11 mouse cellular contexts compared by ENCODE assay signal in the genomic region with DNA sequence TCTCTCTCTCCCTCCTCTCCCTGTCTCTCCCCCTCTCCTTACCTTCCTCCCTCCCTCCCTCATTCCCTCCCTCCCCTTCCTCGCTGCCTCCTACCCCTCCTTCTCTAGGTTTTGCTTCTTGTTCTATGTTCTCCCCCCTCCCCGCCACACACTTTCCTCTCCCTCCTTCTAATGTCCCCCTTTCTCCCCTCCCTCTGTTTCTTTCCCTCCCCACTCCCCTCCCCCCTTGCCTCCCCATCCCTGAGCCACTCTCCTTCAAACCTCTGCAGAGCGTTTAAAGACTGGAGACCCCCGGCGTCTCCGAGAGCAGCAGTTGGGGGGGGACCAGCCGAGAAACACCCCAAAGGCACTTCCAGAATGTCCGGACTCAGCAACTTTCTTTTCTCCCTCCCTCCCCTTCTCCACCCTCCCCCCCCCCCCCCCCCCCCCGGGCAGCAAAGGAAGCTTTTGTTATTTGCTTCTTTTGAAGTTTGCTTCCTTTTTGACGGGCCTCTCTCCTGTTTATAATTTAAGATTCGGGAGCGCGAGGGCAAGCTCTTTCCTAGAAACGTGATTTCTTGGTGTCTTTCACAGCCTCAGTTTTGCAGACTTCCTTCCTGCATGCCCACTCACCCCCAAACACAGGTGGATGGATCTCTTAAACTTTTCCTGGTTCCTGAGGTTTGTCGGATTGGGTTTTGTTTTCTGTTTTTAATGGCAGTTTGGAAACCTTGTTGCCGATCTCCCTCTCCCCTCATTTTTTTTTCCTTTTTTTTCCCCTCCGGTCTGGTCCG. TPM values are rescaled to one million over a fixed set of nuclear protein-coding genes. Genes with fewer than 3 reads are reported as not detected.
A peak's percentile ranks its signal among the peaks of the same experiment; 100 is the strongest.
DNase-seq lines count a peak whose midpoint lies in the region; ATAC-seq lines count a peak whose summit lies in the region.
"Had no signal": no experiment of that assay in that cellular context is flagged by ENCODE, and none has a peak within 500 bp of the region (broad histone marks: within the 10 kb centered on the region; RNA-seq: fewer than 3 reads in every experiment).

No protein-coding gene starts in this region.

- peak overlapping the region; percentile 53 for H3K4me3 ChIP-seq in forebrain, embryonic 16.5 days (replicated peaks; ENCODE audit: low read length)
- H3K4me3 ChIP-seq in midbrain, embryonic 16.5 days (ENCODE audit: low read depth, low read length) = peak overlapping the region; percentile 55
- H3K4me3 ChIP-seq: liver, embryonic 13.5 days had no signal

- H3K9ac ChIP-seq in forebrain, embryonic 16.5 days (replicated peaks; ENCODE audit: low read depth, low read length) = peak overlapping the region; percentile 41; the same call in 1 of the 2 replicates
- H3K9ac ChIP-seq in midbrain, embryonic 16.5 days (ENCODE audit: low read depth, low read length) = peak overlapping the region; percentile 47
- H3K9ac ChIP-seq: liver, embryonic 13.5 days had no signal

- ATAC-seq in forebrain, embryonic 16.5 days = no peak
- peak; percentile 15; the same call in 1 of the 2 replicates for ATAC-seq in midbrain, embryonic 16.5 days
- no peak for ATAC-seq in megakaryocyte-erythroid progenitor cell, adult 5-6 weeks (replicated peaks; ENCODE audit: low FRiP score, low TSS enrichment, poor library complexity, severe bottlenecking)
- no peak for ATAC-seq in monocyte, adult 5-6 weeks (replicated peaks; ENCODE audit: insufficient number of reproducible peaks, low FRiP score, low TSS enrichment, poor library complexity, severe bottlenecking)

- under 1% methylated on average over 17 of the region's 18 CpGs for WGBS in forebrain, embryonic 16.5 days
- WGBS in midbrain, embryonic 16.5 days = under 1% methylated on average over 17 of the region's 18 CpGs

- H3K4me2 ChIP-seq in forebrain, embryonic 16.5 days (ENCODE audit: low read length) = peak overlapping the region; percentile 52
- peak overlapping the region; percentile 43 for H3K4me2 ChIP-seq in midbrain, embryonic 16.5 days (ENCODE audit: low read length)
- H3K4me2 ChIP-seq: liver, embryonic 13.5 days had no signal

- H3K9me3 ChIP-seq in forebrain, embryonic 16.5 days (ENCODE audit: control insufficient read depth, low read length) = no peaks in the 10 kb centered on the region
- 0 out of 2 replicates have a peak, but pooled peaks cover 3% of the 10 kb centered on the region for H3K9me3 ChIP-seq in midbrain, embryonic 16.5 days (replicated peaks; ENCODE audit: control insufficient read depth, low read length, poor library complexity, severe bottlenecking)
- H3K9me3 ChIP-seq: liver, embryonic 13.5 days had no signal

- peak; percentile 30 for DNase-seq in ZHBTc4 (ENCODE audit: low read depth, low spot score)
- peak; percentile 69 to 75 for DNase-seq in cerebellum, postnatal 14 days
- DNase-seq in frontal cortex, postnatal 25 days (ENCODE audit: low spot score in 2 of 2) = no peak
- DNase-seq in lung, postnatal 10 days = no peak
- DNase-seq: heart, postnatal 4 days; liver, embryonic 13.5 days had no signal

- peaks cover 26% of the 10 kb centered on the region for H3K4me1 ChIP-seq in forebrain, embryonic 16.5 days (replicated peaks; ENCODE audit: control insufficient read depth, insufficient read depth, low read length)
- no peaks in the 10 kb centered on the region for H3K4me1 ChIP-seq in midbrain, embryonic 16.5 days (ENCODE audit: control insufficient read depth, insufficient read depth, low read length)

- peaks cover 36% of the 10 kb centered on the region for H3K27me3 ChIP-seq in forebrain, embryonic 16.5 days (replicated peaks; ENCODE audit: control insufficient read depth, insufficient read depth, low read length)
- H3K27me3 ChIP-seq in midbrain, embryonic 16.5 days (ENCODE audit: control insufficient read depth, insufficient read depth, low read depth, low read length) = peaks cover 28% of the 10 kb centered on the region

- H3K36me3 ChIP-seq in forebrain, embryonic 16.5 days (ENCODE audit: control insufficient read depth, insufficient read depth) = no peaks in the 10 kb centered on the region
- H3K36me3 ChIP-seq in midbrain, embryonic 16.5 days (ENCODE audit: control insufficient read depth, insufficient read depth, low read length) = no peaks in the 10 kb centered on the region
- H3K36me3 ChIP-seq: liver, embryonic 13.5 days had no signal

- peak overlapping the region; percentile 83 for H3K27ac ChIP-seq in forebrain, embryonic 16.5 days (ENCODE audit: low read length)
- peak overlapping the region; percentile 86 for H3K27ac ChIP-seq in midbrain, embryonic 16.5 days (ENCODE audit: low read length)
- H3K27ac ChIP-seq: liver, embryonic 13.5 days had no signal

RNA-seq across cellular contexts. Expression of gene Zic1, which starts 0.8 kb away (rescaled TPM):
- polyA plus RNA-seq in forebrain, embryonic 16.5 days (2015; fragmentation: Nextera tagmentation; extraction: Ambion mirVana) = 4.5 and 8.0 TPM in 2 replicates
- 9.1 and 20.6 TPM in 2 replicates for polyA plus RNA-seq in midbrain, embryonic 16.5 days (2015; fragmentation: Nextera tagmentation; extraction: Ambion mirVana)
- not detected in 2 replicates for total RNA-seq in megakaryocyte-erythroid progenitor cell, adult 5-6 weeks (2014; fragmentation: Nextera tagmentation)
- not detected in 2 replicates for total RNA-seq in megakaryocyte-erythroid progenitor cell, adult 5-6 weeks (2017)
- total RNA-seq in monocyte, adult 5-6 weeks (2017) = not detected in 3 replicates
- total RNA-seq: heart, postnatal 4 days had no signal
- polyA plus RNA-seq: large intestine, adult 2 months had no signal

RNA-seq across cellular contexts. Expression of gene Zic4, which starts 4.2 kb away (rescaled TPM):
- polyA plus RNA-seq in forebrain, embryonic 16.5 days (2015; fragmentation: Nextera tagmentation; extraction: Ambion mirVana) = 28.3 and 47.6 TPM in 2 replicates
- 55.8 and 154 TPM in 2 replicates for polyA plus RNA-seq in midbrain, embryonic 16.5 days (2015; fragmentation: Nextera tagmentation; extraction: Ambion mirVana)
- total RNA-seq in megakaryocyte-erythroid progenitor cell, adult 5-6 weeks (2014; fragmentation: Nextera tagmentation) = not detected in 2 replicates
- not detected in 2 replicates for total RNA-seq in megakaryocyte-erythroid progenitor cell, adult 5-6 weeks (2017)
- total RNA-seq in monocyte, adult 5-6 weeks (2017) = not detected in 3 replicates
- total RNA-seq: heart, postnatal 4 days had no signal
- polyA plus RNA-seq: large intestine, adult 2 months; liver, embryonic 13.5 days had no signal

Comparison
In these comparisons a context has a peak if more than half of its experiments do, and no peak if none do; other contexts are left out.
1. DNase-seq: peak in ZHBTc4 (single experiment) and cerebellum, postnatal 14 days (2 of 2); none in frontal cortex, postnatal 25 days (0 of 2) and lung, postnatal 10 days (single experiment).